ENCODE assay signal across 8 mouse cellular contexts in the genomic region with DNA sequence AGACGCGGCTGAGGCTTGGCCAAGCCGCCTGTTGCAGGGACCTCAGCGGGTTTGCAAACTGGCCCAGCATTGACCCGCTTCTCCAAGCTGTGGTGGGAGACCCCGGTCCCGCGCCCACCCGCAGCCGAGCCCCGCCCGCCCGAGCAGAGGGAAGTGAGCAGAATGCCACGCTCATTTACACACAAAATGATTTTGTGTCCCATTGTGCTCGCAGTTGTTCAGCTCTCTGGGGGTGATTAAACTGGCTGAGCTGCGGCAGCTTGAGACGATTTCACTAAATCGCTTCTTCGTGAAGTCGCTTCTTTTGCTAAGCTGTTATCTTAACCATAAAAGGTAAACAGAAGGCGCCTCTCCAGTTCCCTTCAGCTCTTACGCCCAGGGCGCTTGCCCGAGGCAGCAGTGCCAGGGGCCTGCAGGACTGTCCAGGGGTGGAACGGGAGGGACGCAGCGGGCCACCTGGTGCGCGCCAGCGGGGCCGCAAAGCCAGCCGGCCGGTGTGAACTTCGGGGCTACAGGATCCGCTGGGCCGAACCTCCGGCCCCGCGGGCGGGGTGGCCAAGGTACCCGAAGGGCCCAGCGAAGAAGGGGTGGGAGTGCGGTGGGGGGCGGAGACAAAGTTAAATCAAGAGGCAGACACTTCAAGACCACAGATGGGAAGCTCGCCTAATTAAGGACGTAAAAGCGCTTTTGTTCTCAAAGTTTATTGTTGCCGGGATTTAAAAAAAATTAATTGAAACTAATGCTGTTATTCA. TPM values are rescaled to one million over a fixed set of nuclear protein-coding genes. Genes with fewer than 3 reads are reported as not detected.
DNase-seq lines count a peak whose midpoint lies in the region; ATAC-seq and TF ChIP-seq lines count a peak whose summit lies in the region.

No protein-coding gene starts in this region.

- peak overlapping the region; percentile 84; the same call in 1 of the 2 replicates for H3K27ac ChIP-seq in layer of hippocampus, adult 2 months
- H3K27ac ChIP-seq in embryonic facial prominence, embryonic 13.5 days, result peak overlapping the region; percentile 99
- H3K27ac ChIP-seq in liver, embryonic 11.5 days (ENCODE audit: low read depth, low read length), result 0 out of 2 replicates have a peak overlapping the region, but pooled peaks have one; percentile 13
- H3K27ac ChIP-seq in neural tube, embryonic 13.5 days (replicated peaks), result peak overlapping the region; percentile 100

- H3K9me3 ChIP-seq in embryonic facial prominence, embryonic 13.5 days, result no peaks in the 10 kb centered on the region
- H3K9me3 ChIP-seq in liver, embryonic 11.5 days (ENCODE audit: control insufficient read depth, low read length), result no peaks in the 10 kb centered on the region
- no peaks in the 10 kb centered on the region for H3K9me3 ChIP-seq in neural tube, embryonic 13.5 days

- H3K4me2 ChIP-seq in embryonic facial prominence, embryonic 13.5 days, result peak overlapping the region; percentile 86
- peak overlapping the region; percentile 75 for H3K4me2 ChIP-seq in liver, embryonic 11.5 days
- peak overlapping the region; percentile 73 for H3K4me2 ChIP-seq in neural tube, embryonic 13.5 days

- DNase-seq in layer of hippocampus, adult 2 months (ENCODE audit: low spot score in 2 of 2), result no peak
- DNase-seq in layer of hippocampus, adult 11-12 months (ENCODE audit: low spot score), result no peak
- peak; percentile 35 to 47 for DNase-seq in heart, postnatal 10 days
- DNase-seq in liver, embryonic 11.5 days (ENCODE audit: low spot score), result no peak
- no peak for DNase-seq in spleen, postnatal 4 days (ENCODE audit: low spot score in 2 of 2)
- no peak for DNase-seq in left cerebral cortex, adult 11 months (ENCODE audit: low spot score)

- peaks cover 21% of the 10 kb centered on the region for H3K36me3 ChIP-seq in embryonic facial prominence, embryonic 13.5 days
- peaks cover 10% of the 10 kb centered on the region for H3K36me3 ChIP-seq in liver, embryonic 11.5 days (ENCODE audit: control insufficient read depth, insufficient read depth, low read length)
- H3K36me3 ChIP-seq in neural tube, embryonic 13.5 days, result peaks cover 20% of the 10 kb centered on the region

- H3K27me3 ChIP-seq in embryonic facial prominence, embryonic 13.5 days, result no peaks in the 10 kb centered on the region
- H3K27me3 ChIP-seq in liver, embryonic 11.5 days (replicated peaks; ENCODE audit: control insufficient read depth, insufficient read depth, low read length), result peaks cover 51% of the 10 kb centered on the region
- no peaks in the 10 kb centered on the region for H3K27me3 ChIP-seq in neural tube, embryonic 13.5 days

- peak overlapping the region; percentile 93 for H3K9ac ChIP-seq in embryonic facial prominence, embryonic 13.5 days
- H3K9ac ChIP-seq in liver, embryonic 11.5 days (ENCODE audit: low read depth, low read length), result peak overlapping the region; percentile 34; the same call in 1 of the 2 replicates
- peak overlapping the region; percentile 97 for H3K9ac ChIP-seq in neural tube, embryonic 13.5 days

- H3K4me1 ChIP-seq in embryonic facial prominence, embryonic 13.5 days, result peaks cover 44% of the 10 kb centered on the region
- H3K4me1 ChIP-seq in liver, embryonic 11.5 days (replicated peaks; ENCODE audit: control insufficient read depth, insufficient read depth, low read length), result no peaks in the 10 kb centered on the region; the same call in 1 of the 2 replicates
- peaks cover 57% of the 10 kb centered on the region for H3K4me1 ChIP-seq in neural tube, embryonic 13.5 days (replicated peaks)

- 1% methylated on average over 48 of the region's 48 CpGs for WGBS in embryonic facial prominence, embryonic 13.5 days
- 2% methylated on average over 48 of the region's 48 CpGs for WGBS in liver, embryonic 11.5 days
- under 1% methylated on average over 48 of the region's 48 CpGs for WGBS in neural tube, embryonic 13.5 days

- peak overlapping the region; percentile 76 for H3K4me3 ChIP-seq in layer of hippocampus, adult 2 months
- peak overlapping the region; percentile 82 for H3K4me3 ChIP-seq in embryonic facial prominence, embryonic 13.5 days
- peak overlapping the region; percentile 60 for H3K4me3 ChIP-seq in liver, embryonic 11.5 days (ENCODE audit: low read depth, low read length)
- peak overlapping the region; percentile 86 for H3K4me3 ChIP-seq in neural tube, embryonic 13.5 days

- intact Hi-C loops in heart, postnatal 10 days (cut with DNase I), result no loop called here

- TF ChIP-seq CTCF in layer of hippocampus, adult 2 months (conservative IDR thresholded peaks at IDR 0.05), result no peak

- ATAC-seq in embryonic facial prominence, embryonic 13.5 days (ENCODE audit: insufficient number of reproducible peaks, insufficient read depth, low FRiP score, low TSS enrichment, low read depth), result no peak
- ATAC-seq in liver, embryonic 11.5 days (replicated peaks; ENCODE audit: low FRiP score), result no peak
- ATAC-seq in neural tube, embryonic 13.5 days (ENCODE audit: low read depth), result no peak

RNA-seq across cellular contexts. Expression of a gene that starts 3.6 kb away (rescaled TPM):
- total RNA-seq in layer of hippocampus, adult 2 months (2021), result 10 to 100 TPM; 11.2 to 11.5 TPM
- 52.9 and 59.2 TPM in 2 replicates for polyA plus RNA-seq in embryonic facial prominence, embryonic 13.5 days (2015; fragmentation: Nextera tagmentation; extraction: Ambion mirVana)
- 1 to 10 TPM; 4.2 to 5.8 TPM for total RNA-seq in heart, postnatal 10 days (2021)
- polyA plus RNA-seq in liver, embryonic 11.5 days (2014; fragmentation: Nextera tagmentation; extraction: Ambion mirVana), result 4.3 and 4.9 TPM in 2 replicates
- 38.3 and 39.6 TPM in 2 replicates for polyA plus RNA-seq in neural tube, embryonic 13.5 days (2015; fragmentation: Nextera tagmentation; extraction: Ambion mirVana)

Comparison
In these comparisons a context has a peak if more than half of its experiments do, and no peak if none do; other contexts are left out.
1. DNase-seq: peak in heart, postnatal 10 days (2 of 2); none in layer of hippocampus, adult 2 months (0 of 2), layer of hippocampus, adult 11-12 months (single experiment), liver, embryonic 11.5 days (single experiment), spleen, postnatal 4 days (0 of 2) and left cerebral cortex, adult 11 months (single experiment).
2. H3K27ac ChIP-seq: peak in every context shown above with its lines; median percentile 100 in neural tube, embryonic 13.5 days; 99 in embryonic facial prominence, embryonic 13.5 days; 84 in layer of hippocampus, adult 2 months; 13 in liver, embryonic 11.5 days.
3. H3K9ac ChIP-seq: peak in every context shown above with its lines; median percentile 97 in neural tube, embryonic 13.5 days; 93 in embryonic facial prominence, embryonic 13.5 days; 34 in liver, embryonic 11.5 days.
4. Peak in every context shown above with its lines, with median percentiles within 50 percentile points of each other: H3K4me3 ChIP-seq and H3K4me2 ChIP-seq.